Mouse (Mus musculus) granulocyte monocyte progenitor cell, adult 5-6 weeks (primary cell): ENCODE results near the gene Setd5. TPM values are rescaled to one million over a fixed set of nuclear protein-coding genes. Genes with fewer than 3 reads are reported as not detected.
A peak's percentile ranks its signal among the peaks of the same experiment; 100 is the strongest.

Source experiments
- ATAC-seq: replicated peaks from 2 replicates; pipeline ENCODE4 v1.8.0; 2016; ENCODE audit warnings: mild to moderate bottlenecking, moderate TSS enrichment, inconsistent platforms; ENCODE audit not compliant: poor library complexity, severe bottlenecking
- total RNA-seq, 2 experiments: library from RNA; stranded (forward) in 1 of 2; stranded (reverse) in 1 of 2; fragments of 200-712, 200-1000 nt in 1 of 2; fragments of >200 nt in 1 of 2; fragmentation: Nextera tagmentation in 1 of 2; gene quantifications; 2 replicates each; pipeline ENCODE4 v1.2.3; 2014 to 2017

Setd5 gene
- 114 and 124 TPM in 2 replicates for total RNA-seq (2014; fragmentation: Nextera tagmentation)
- total RNA-seq (2017): 64.8 and 64.9 TPM in 2 replicates

- ATAC-seq: peak; percentile 63
These were observed at the start of gene Setd5 for GRCm38 (mm10) chr6:113076686-113077516. Gene Setd5, plus strand, starts transcription at chr6:113077365.

- ATAC-seq: no peak
These were observed 49.7 kb upstream of the Setd5 start for GRCm38 (mm10) chr6:113027446-113027845.

DNA sequence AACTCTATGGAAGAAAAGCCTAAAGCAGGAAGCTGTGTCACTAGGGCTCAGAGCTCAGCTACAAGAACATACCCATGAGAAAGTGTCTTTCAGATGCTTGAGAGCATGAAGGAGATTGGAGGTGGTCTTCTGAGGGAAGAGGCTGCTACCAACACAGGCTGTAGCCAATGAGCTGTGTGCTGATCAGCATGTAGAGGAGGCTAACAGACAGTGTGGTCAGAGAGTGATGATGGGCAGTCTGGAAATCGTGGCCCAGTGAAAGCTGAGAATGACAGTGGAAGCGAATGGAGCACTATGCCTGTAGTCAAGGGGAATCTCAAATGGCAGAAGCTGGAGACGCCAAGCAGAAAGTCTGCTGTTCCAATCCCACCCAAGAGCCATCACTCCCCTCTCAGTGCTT lies 48.2 kb upstream of the Setd5 start:
- ATAC-seq: no peak

DNA sequence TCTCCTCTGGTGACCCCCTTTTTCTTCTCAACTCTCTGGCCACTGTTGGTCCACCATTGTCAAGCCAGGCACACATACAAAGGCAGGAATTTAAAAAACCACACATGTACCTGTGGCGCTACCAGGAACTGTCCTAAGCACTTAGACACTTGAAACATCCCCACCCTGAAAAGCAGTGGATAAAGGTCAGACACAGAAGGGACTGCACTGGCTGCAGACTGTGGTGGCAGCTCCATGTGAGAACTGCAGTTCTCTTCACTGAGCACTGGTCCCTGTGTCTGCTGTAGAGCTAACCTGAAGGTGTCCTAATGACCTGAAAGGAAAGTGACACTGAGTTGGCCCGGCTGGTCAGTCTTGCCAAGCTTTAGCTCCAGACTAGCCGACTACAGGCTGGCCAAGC lies 46.6 kb upstream of the Setd5 start:
- ATAC-seq: no peak

DNA sequence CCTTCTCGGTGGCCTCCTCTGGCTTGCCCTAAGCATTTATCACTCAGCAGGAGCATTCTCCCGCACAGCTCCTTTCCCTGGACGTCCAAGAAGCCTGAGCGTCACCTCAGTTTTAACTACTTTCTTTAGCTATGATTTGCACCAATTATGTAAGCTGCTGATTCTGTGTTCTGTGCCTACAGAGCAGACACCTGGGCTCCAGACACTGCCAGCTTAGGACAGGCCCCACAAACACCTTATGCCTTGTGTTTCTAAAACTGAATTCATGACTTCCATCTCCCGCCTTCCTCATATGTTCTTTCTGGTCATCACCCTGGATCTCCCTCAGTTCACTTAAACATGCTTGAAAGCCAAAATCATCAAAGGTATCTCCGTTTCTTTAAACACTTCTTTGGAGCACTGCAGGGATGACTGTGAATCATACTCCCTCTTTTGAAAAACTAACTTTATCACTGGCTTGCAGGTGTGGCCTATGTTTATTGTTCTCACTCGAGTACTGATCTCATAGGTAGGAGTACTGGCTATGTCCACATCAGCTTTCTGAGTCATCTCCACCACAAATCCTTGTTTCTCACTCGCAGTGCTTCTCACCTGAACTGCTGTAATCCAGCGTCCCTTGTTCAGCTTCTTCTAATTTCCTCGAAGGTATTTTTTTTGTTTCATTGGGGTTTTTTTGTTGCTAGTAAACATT lies 46.0 kb upstream of the Setd5 start:
- ATAC-seq: no peak

- ATAC-seq: no peak
These were observed 45.0 kb upstream of the Setd5 start for GRCm38 (mm10) chr6:113032121-113032520.

- ATAC-seq: no peak
These were observed 44.0 kb upstream of the Setd5 start for GRCm38 (mm10) chr6:113033185-113033584.

DNA sequence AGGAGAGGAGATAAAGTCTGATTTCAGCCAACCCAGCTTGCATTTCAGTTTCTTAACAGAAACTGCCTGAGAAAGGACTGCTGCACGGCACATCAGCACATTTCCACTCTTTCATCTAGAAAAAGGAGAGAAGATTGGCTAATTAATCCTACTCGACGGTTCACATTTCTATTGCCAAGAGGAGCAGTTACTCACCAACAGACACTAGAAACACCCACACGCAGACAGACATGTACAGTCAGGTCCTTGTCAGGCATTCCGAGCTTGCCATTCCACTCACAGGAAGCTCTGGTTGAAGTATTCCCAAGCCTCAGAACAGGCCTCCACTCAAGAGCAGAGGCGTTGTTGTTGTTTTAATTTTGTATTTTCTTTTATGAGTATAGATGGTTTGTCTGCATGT lies 42.7 kb upstream of the Setd5 start:
- no peak for ATAC-seq

- ATAC-seq: no peak
These were observed 40.5 kb upstream of the Setd5 start for GRCm38 (mm10) chr6:113036463-113037175.

DNA sequence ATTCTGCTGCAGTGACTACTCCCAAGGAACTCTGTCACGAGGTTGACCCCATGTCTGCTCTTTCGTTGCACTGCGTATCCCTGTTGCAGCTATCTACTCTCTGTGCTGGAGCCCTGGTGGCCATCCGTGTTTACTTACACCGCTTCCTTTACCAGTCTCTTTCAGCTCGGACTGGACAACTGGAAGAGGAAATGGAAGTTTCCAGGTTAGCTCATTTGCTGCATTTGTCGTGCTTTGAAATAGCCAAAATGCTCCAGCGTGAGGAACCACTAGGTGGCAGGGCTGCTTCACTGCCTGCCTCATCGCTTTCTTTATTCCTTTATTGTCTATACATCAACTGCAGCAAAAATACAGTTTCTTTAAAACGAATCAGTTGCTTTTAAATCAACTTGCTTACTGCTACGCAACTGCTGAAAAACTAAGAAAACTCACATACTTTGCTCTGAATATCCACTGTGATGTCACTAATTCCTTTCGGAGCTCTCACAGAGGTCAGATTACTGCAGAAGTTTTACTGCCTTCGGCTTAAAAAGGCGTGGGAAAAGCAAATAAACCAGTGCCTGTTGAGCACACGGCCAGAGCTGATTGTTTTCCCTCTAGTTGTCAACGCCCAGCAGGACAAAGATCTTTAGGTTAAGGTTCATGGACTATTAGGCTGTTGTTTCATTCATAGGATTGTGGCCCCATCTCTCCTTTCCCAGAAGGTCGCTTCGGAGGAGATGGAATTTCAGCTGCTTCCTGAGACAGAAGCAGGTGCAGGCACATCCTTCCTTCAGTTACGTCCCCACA lies 39.0 kb upstream of the Setd5 start:
- peak; percentile 90 for ATAC-seq

GRCm38 (mm10) chr6:113038735-113039058 lies 38.5 kb upstream of the Setd5 start:
- ATAC-seq: no peak

DNA sequence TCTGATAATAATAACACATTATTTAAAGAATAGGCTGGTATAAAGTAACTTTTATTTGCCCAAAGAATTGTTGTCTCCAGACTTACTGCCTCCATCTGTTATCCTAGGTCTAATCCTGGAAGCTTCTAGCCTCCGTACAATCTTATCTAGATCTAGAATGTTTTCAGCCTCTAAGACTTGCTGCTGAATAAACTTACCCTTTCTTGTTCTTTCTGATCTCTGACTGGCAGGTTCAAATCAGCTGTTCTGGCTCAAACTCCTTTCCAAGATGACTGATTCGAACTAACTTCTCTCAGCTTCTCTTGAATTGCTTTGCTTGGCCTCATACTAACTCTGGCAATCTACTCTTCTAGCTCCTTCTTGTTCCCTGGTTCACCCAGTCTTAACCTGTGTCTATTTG lies 36.8 kb upstream of the Setd5 start:
- ATAC-seq: no peak

GRCm38 (mm10) chr6:113041215-113041990 lies 35.8 kb upstream of the Setd5 start:
- ATAC-seq: no peak

GRCm38 (mm10) chr6:113045575-113045974 lies 31.6 kb upstream of the Setd5 start:
- ATAC-seq: peak; percentile 15

DNA sequence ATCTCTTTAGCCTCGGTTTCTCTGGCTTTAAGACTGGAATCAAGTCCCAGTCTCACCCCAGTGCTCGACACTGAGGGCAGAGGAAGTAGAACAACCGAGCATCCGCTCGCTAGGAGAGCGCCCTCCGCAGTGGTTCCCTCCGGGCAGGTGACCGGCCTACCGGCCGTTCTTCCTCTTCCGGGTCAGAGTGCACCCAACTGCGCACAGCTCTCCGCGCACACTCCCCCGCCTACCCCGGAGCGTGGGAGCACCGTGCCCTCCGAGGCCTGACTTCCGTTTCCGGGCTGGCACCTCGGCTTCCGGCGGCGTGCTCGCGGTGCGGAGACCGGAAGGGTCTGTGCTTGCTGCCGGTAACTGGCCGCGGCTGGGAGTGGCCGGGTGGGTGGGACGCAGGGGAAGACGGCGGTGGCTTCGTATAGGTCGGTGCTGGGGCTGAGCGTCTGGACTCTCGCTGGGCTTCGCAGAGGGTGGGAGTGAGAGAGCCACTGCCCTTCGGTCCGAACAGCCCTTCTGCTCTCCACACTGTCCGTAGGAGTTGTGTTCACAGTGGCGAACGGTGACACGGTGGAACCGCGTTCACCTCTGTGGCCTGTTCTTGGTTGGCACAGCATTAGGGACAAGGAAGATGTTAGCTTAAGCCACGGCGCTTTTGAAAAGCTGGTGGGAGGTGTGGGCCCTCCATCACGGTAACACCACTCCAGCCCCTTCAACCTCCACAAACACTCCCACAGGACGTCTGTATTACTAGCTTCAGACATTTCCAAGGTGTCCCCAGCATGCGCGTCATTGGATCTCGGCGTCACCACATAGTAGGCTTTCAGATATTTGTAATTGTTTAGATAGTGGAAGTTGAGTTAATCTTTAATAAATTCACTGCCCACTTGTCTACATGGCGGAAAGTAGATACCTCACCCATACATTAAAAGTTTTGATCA lies 30.9 kb upstream of the Setd5 start, which contains the start of gene Thumpd3:
TSS of gene Thumpd3 (plus strand) at position 185 of the 935 bp plus-strand sequence.
- peak; percentile 93 for ATAC-seq

DNA sequence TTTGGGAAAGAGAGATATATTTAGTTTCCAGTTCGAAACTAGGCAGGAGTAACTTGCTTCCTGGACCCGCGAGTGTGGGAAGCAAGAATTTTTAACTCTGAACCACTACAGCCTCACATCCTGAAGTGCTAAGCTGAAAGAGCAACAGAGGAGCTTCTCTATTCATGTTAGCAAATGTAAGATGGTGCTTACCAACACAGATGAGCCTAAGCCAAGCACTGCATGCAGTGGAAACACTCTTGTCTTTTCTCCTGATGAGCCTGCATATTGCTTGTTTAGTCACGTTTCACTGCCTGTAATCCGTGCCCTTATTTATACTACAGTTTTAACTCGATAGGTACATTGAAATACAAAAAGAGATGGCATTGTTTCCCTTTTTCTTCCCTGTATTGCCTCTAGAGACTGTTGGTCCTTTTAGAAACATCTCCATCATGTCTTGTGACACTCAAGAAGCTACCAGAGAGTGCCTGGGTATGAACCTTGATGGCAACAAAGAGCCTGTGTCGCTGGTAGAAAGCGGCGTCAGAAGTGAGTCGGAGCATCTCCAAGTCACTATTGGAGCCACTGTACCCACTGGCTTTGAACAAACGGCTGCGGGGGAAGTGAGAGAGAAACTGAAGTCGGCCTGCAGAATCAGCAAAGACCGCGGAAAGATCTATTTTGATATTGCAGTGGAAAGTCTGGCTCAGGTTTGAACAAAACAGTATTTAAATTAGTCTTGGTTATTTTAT lies 30.0 kb upstream of the Setd5 start:
- peak; percentile 16; the same call in 1 of the 2 replicates for ATAC-seq

DNA sequence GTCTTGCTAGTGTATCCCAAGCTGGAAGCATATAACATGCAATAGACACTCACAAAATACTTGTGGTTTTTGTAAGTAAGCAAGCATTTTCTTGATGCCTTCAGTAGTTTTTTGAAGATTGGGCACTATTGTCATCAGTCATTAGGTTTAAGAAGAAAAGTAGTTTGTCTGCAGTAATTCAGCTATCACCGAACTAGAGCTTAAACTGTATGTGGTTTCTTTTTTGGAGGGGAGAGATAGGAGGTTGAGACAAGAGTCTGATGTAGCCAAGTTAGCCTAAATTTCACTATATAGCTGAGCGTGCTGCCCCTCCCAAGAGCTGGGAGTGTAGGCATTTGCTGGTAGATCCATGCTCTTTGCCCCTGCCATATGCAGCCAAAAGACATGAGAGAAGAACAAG lies 28.8 kb upstream of the Setd5 start:
- ATAC-seq: no peak

GRCm38 (mm10) chr6:113049159-113049558 lies 28.0 kb upstream of the Setd5 start:
- no peak for ATAC-seq
